Mouse (Mus musculus): ENCODE data around the gene Plce1.

Plce1 gene

GRCm38 (mm10) chr19:38589466-38589865 is 108.6 kb downstream of the Plce1 start:
- DNase-seq (ENCODE audit: low spot score): no peak

GRCm38 (mm10) chr19:38589941-38590340 is 109.0 kb downstream of the Plce1 start:
- no peak for DNase-seq (ENCODE audit: low spot score)

- DNase-seq (ENCODE audit: low spot score): no peak
Measured at GRCm38 (mm10) chr19:38592566-38593224, 111.8 kb downstream of the Plce1 start.

GRCm38 (mm10) chr19:38593225-38593897 is 112.5 kb downstream of the Plce1 start:
- no peak for DNase-seq (ENCODE audit: low spot score)

GRCm38 (mm10) chr19:38596096-38596495 is 115.2 kb downstream of the Plce1 start:
- no peak for DNase-seq (ENCODE audit: low spot score)

GRCm38 (mm10) chr19:38597392-38597791 is 116.5 kb downstream of the Plce1 start:
- DNase-seq (ENCODE audit: low spot score): no peak

- DNase-seq (ENCODE audit: low spot score): no peak
Measured at GRCm38 (mm10) chr19:38599001-38599400, 118.1 kb downstream of the Plce1 start.

GRCm38 (mm10) chr19:38601127-38601526 is 120.2 kb downstream of the Plce1 start:
- DNase-seq (ENCODE audit: low spot score): no peak

GRCm38 (mm10) chr19:38602811-38603210 is 121.9 kb downstream of the Plce1 start:
- DNase-seq (ENCODE audit: low spot score): no peak

- no peak for DNase-seq (ENCODE audit: low spot score)
Measured at GRCm38 (mm10) chr19:38607236-38607635, 126.3 kb downstream of the Plce1 start.

GRCm38 (mm10) chr19:38608951-38609654 is 128.2 kb downstream of the Plce1 start:
- no peak for DNase-seq (ENCODE audit: low spot score)

GRCm38 (mm10) chr19:38610291-38610690 is 129.4 kb downstream of the Plce1 start:
- DNase-seq (ENCODE audit: low spot score): no peak

GRCm38 (mm10) chr19:38610809-38611208 is 129.9 kb downstream of the Plce1 start:
- no peak for DNase-seq (ENCODE audit: low spot score)

- no peak for DNase-seq (ENCODE audit: low spot score)
Measured at GRCm38 (mm10) chr19:38614067-38614675, 133.3 kb downstream of the Plce1 start.

GRCm38 (mm10) chr19:38615356-38615755 is 134.4 kb downstream of the Plce1 start:
- DNase-seq (ENCODE audit: low spot score): no peak

GRCm38 (mm10) chr19:38620134-38620533 is 139.2 kb downstream of the Plce1 start:
- DNase-seq (ENCODE audit: low spot score): no peak

- no peak for DNase-seq (ENCODE audit: low spot score)
Measured at GRCm38 (mm10) chr19:38621546-38621945, 140.6 kb downstream of the Plce1 start.

- no peak for DNase-seq (ENCODE audit: low spot score)
Measured at GRCm38 (mm10) chr19:38626246-38627015, 145.5 kb downstream of the Plce1 start.

GRCm38 (mm10) chr19:38627075-38627768 is 146.3 kb downstream of the Plce1 start:
- no peak for DNase-seq (ENCODE audit: low spot score)

- no peak for DNase-seq (ENCODE audit: low spot score)
Measured at GRCm38 (mm10) chr19:38632251-38632650, 151.3 kb downstream of the Plce1 start.

- no peak for DNase-seq (ENCODE audit: low spot score)
Measured at GRCm38 (mm10) chr19:38633306-38633705, 152.4 kb downstream of the Plce1 start.
